Mouse (Mus musculus) heart, adult 18-20 months (tissue): Measurements from ENCODE around the gene Rpgrip1l. TPM values are rescaled to one million over a fixed set of nuclear protein-coding genes. Genes with fewer than 3 reads are reported as not detected.

ENCODE experiments used
- DNase-seq, 2 experiments: peaks; one replicate each; pipeline ENCODE4 v3.0.0; 2021 to 2022; ENCODE audit warnings: mixed read lengths in 1 of 2
- total RNA-seq, 2 experiments: library from RNA; stranded (reverse); gene quantifications; 2 replicates each; pipeline ENCODE4 v1.2.3; 2021

The Rpgrip1l gene
- total RNA-seq, 2 experiments from 2014 or later: 4.6 to 6.1 TPM

GRCm38 (mm10) chr8:91273493-91273892 lies 39.6 kb downstream of the Rpgrip1l start:
- DNase-seq: no peak

GRCm38 (mm10) chr8:91269374-91269958 lies 43.6 kb downstream of the Rpgrip1l start:
- DNase-seq: no peak

- DNase-seq: no peak
Observed at GRCm38 (mm10) chr8:91264564-91264963, 48.5 kb downstream of the Rpgrip1l start.

GRCm38 (mm10) chr8:91263939-91264338 lies 49.1 kb downstream of the Rpgrip1l start:
- DNase-seq: no peak

GRCm38 (mm10) chr8:91261598-91261997 lies 51.5 kb downstream of the Rpgrip1l start:
- DNase-seq: no peak

GRCm38 (mm10) chr8:91250966-91251365 lies 62.1 kb downstream of the Rpgrip1l start:
- DNase-seq: no peak

GRCm38 (mm10) chr8:91249758-91250466 lies 63.1 kb downstream of the Rpgrip1l start:
- no peak for DNase-seq

GRCm38 (mm10) chr8:91245821-91246454 lies 67.1 kb downstream of the Rpgrip1l start:
- no peak for DNase-seq

- DNase-seq: no peak
Observed at GRCm38 (mm10) chr8:91242721-91243120, 70.3 kb downstream of the Rpgrip1l start.

- DNase-seq: peak in 1 of 2 experiments; percentile 3
Observed at GRCm38 (mm10) chr8:91241873-91242519, 71.1 kb downstream of the Rpgrip1l start.

- no peak for DNase-seq
Observed at GRCm38 (mm10) chr8:91241371-91241770, 71.7 kb downstream of the Rpgrip1l start.

GRCm38 (mm10) chr8:91237191-91237590 lies 75.9 kb downstream of the Rpgrip1l start:
- no peak for DNase-seq

GRCm38 (mm10) chr8:91234097-91234496 lies 79.0 kb downstream of the Rpgrip1l start:
- DNase-seq: no peak

GRCm38 (mm10) chr8:91227421-91227841 lies 85.6 kb downstream of the Rpgrip1l start:
- DNase-seq: no peak

GRCm38 (mm10) chr8:91224227-91224626 lies 88.8 kb downstream of the Rpgrip1l start:
- DNase-seq: no peak

GRCm38 (mm10) chr8:91221841-91222240 lies 91.2 kb downstream of the Rpgrip1l start:
- no peak for DNase-seq

- DNase-seq: no peak
Observed at GRCm38 (mm10) chr8:91218271-91218670, 94.8 kb downstream of the Rpgrip1l start.

- DNase-seq: no peak
Observed at GRCm38 (mm10) chr8:91217062-91217905, 95.8 kb downstream of the Rpgrip1l start.

- no peak for DNase-seq
Observed at GRCm38 (mm10) chr8:91214287-91214686, 98.8 kb downstream of the Rpgrip1l start.

GRCm38 (mm10) chr8:91212948-91213347 lies 100.1 kb downstream of the Rpgrip1l start:
- DNase-seq: no peak

- no peak for DNase-seq
Observed at GRCm38 (mm10) chr8:91209658-91210057, 103.4 kb downstream of the Rpgrip1l start.

GRCm38 (mm10) chr8:91207676-91208075 lies 105.4 kb downstream of the Rpgrip1l start:
- DNase-seq: no peak
